In genomic region chr5:31116912-31117311, GRCm38 (mm10) we compare ENCODE assay signal across 30 mouse cellular contexts. TPM values are rescaled to one million over a fixed set of nuclear protein-coding genes. Genes with fewer than 3 reads are reported as not detected.
DNase-seq lines count a peak whose midpoint lies in the region; ATAC-seq lines count a peak whose summit lies in the region.
"Had no signal": no experiment of that assay in that cellular context is flagged by ENCODE, and none has a peak within 500 bp of the region (broad histone marks: within the 10 kb centered on the region; RNA-seq: fewer than 3 reads in every experiment).

No protein-coding gene starts in this region.

- WGBS in limb, embryonic 13.5 days, result 24% methylated on average over 10 of the region's 10 CpGs
- 19% methylated on average over 10 of the region's 10 CpGs for WGBS in limb, embryonic 10.5 days
- WGBS in heart, embryonic 14.5 days, result 5% methylated on average over 10 of the region's 10 CpGs

- H3K27ac ChIP-seq in limb, embryonic 13.5 days, result no peak overlapping the region
- H3K27ac ChIP-seq in limb, embryonic 10.5 days, result no peak overlapping the region
- peak overlapping the region; percentile 12 to 68; a peak in 3 of 4 replicates for H3K27ac ChIP-seq in heart, embryonic 14.5 days (replicated peaks in 1 of 2; ENCODE audit: control insufficient read depth in 1 of 2, insufficient read depth in 1 of 2, low read depth in 2 of 2, low read length in 2 of 2)
- H3K27ac ChIP-seq: forebrain, embryonic 12.5 days; hindbrain, embryonic 12.5 days; left cerebral cortex, adult 2 months; midbrain, embryonic 15.5 days; neural tube, embryonic 15.5 days had no signal

- H3K9me3 ChIP-seq in limb, embryonic 13.5 days, result peaks cover 6% of the 10 kb centered on the region; the same call in 1 of the 2 replicates
- no peaks in the 10 kb centered on the region for H3K9me3 ChIP-seq in limb, embryonic 10.5 days (replicated peaks)
- no peaks in the 10 kb centered on the region for H3K9me3 ChIP-seq in heart, embryonic 14.5 days (ENCODE audit: control insufficient read depth, low read length)
- H3K9me3 ChIP-seq: forebrain, embryonic 12.5 days; hindbrain, embryonic 12.5 days; midbrain, embryonic 15.5 days; neural tube, embryonic 15.5 days had no signal

- H3K27me3 ChIP-seq in limb, embryonic 13.5 days, result peaks cover 17% of the 10 kb centered on the region; the same call in 1 of the 2 replicates
- H3K27me3 ChIP-seq in limb, embryonic 10.5 days (ENCODE audit: low read depth, poor library complexity, severe bottlenecking), result peaks cover 17% of the 10 kb centered on the region
- H3K27me3 ChIP-seq in heart, embryonic 14.5 days (ENCODE audit: control insufficient read depth, insufficient read depth, low read length), result no peaks in the 10 kb centered on the region
- H3K27me3 ChIP-seq: midbrain, embryonic 15.5 days had no signal

- no peak for ATAC-seq in limb, embryonic 13.5 days (ENCODE audit: low FRiP score, low read depth)
- no peak for ATAC-seq in heart, embryonic 14.5 days (ENCODE audit: insufficient number of reproducible peaks, insufficient read depth, low FRiP score, low read depth)
- ATAC-seq: inflammation-experienced regulatory T-cells, adult 6 months; midbrain, embryonic 15.5 days; Patski had no signal

- no peaks in the 10 kb centered on the region for H3K4me1 ChIP-seq in limb, embryonic 13.5 days
- H3K4me1 ChIP-seq in limb, embryonic 10.5 days, result no peaks in the 10 kb centered on the region
- H3K4me1 ChIP-seq in heart, embryonic 14.5 days (ENCODE audit: control insufficient read depth in 2 of 2, insufficient read depth in 2 of 2, low read length in 2 of 2), result peaks cover 4 to 6% of the 10 kb centered on the region in 2 experiments
- H3K4me1 ChIP-seq: forebrain, embryonic 12.5 days; hindbrain, embryonic 12.5 days; midbrain, embryonic 15.5 days; neural tube, embryonic 15.5 days had no signal

- H3K36me3 ChIP-seq in limb, embryonic 13.5 days, result no peaks in the 10 kb centered on the region
- H3K36me3 ChIP-seq in limb, embryonic 10.5 days, result no peaks in the 10 kb centered on the region
- H3K36me3 ChIP-seq in heart, embryonic 14.5 days (ENCODE audit: control insufficient read depth, insufficient read depth, low read length), result no peaks in the 10 kb centered on the region
- H3K36me3 ChIP-seq: forebrain, embryonic 12.5 days; hindbrain, embryonic 12.5 days; midbrain, embryonic 15.5 days; neural tube, embryonic 15.5 days had no signal

- peak; percentile 34 for DNase-seq in gastrocnemius, postnatal 25 days
- no peak for DNase-seq in gastrocnemius, adult 18-20 months (ENCODE audit: low spot score)
- DNase-seq in limb, embryonic 10.5 days (ENCODE audit: low spot score), result no peak
- DNase-seq in frontal cortex, adult 2 months (ENCODE audit: extremely low spot score in 1 of 2, low spot score in 1 of 2), result no peak
- no peak for DNase-seq in kidney, adult 18-20 months
- DNase-seq: adrenal gland, postnatal 14 days; cerebellum, adult 9-11 months; kidney, adult 8-10 months; kidney, postnatal 25 days; left cerebral cortex, postnatal 4 days; lung, adult 18-20 months; right cerebral cortex, postnatal 14 days; thymus, adult 2 months had no signal

- no peak overlapping the region for H3K4me3 ChIP-seq in limb, embryonic 13.5 days
- H3K4me3 ChIP-seq in limb, embryonic 10.5 days, result no peak overlapping the region
- H3K4me3 ChIP-seq in heart, embryonic 14.5 days (ENCODE audit: control insufficient read depth in 1 of 2, insufficient read depth in 1 of 2, low read depth in 1 of 2, low read length in 2 of 2), result peak overlapping the region; percentile 36 to 39
- H3K4me3 ChIP-seq: forebrain, embryonic 12.5 days; hindbrain, embryonic 12.5 days; left cerebral cortex, adult 2 months; midbrain, embryonic 15.5 days; neural tube, embryonic 15.5 days had no signal

- 0 out of 2 replicates have a peak overlapping the region, but pooled peaks have one; percentile 19 for H3K9ac ChIP-seq in limb, embryonic 13.5 days
- peak overlapping the region; percentile 59 for H3K9ac ChIP-seq in heart, embryonic 14.5 days (ENCODE audit: low read length)
- H3K9ac ChIP-seq: forebrain, embryonic 12.5 days; hindbrain, embryonic 12.5 days; midbrain, embryonic 15.5 days; neural tube, embryonic 15.5 days had no signal

- no peak overlapping the region for H3K4me2 ChIP-seq in limb, embryonic 13.5 days (replicated peaks)
- peak overlapping the region; percentile 64 for H3K4me2 ChIP-seq in heart, embryonic 14.5 days (ENCODE audit: low read length)
- H3K4me2 ChIP-seq: forebrain, embryonic 12.5 days; hindbrain, embryonic 12.5 days; liver, embryonic 11.5 days; midbrain, embryonic 15.5 days; neural tube, embryonic 15.5 days had no signal

RNA-seq across cellular contexts. Expression of gene Trim54, which starts 0.4 kb away (rescaled TPM):
- total RNA-seq in gastrocnemius, postnatal 25 days (2021), result 100 to 1,000 TPM; 303 to 342 TPM
- total RNA-seq in gastrocnemius, adult 18-20 months (2021), result 100 to 1,000 TPM; 438 to 512 TPM
- polyA plus RNA-seq in limb, embryonic 13.5 days (2015; fragmentation: Nextera tagmentation; extraction: Ambion mirVana), result 7.2 and 8.1 TPM in 2 replicates
- 0.23 TPM in 1 of 2 replicates, not detected in the other for polyA plus RNA-seq in limb, embryonic 10.5 days (2016; fragmentation: Nextera tagmentation; extraction: Ambion mirVana)
- 7.0 and 9.3 TPM in 2 replicates for polyA plus RNA-seq in heart, embryonic 14.5 days (2014; fragmentation: Nextera tagmentation; extraction: Ambion mirVana)
- 0.64 and 2.0 TPM in 2 replicates for polyA plus RNA-seq in frontal cortex, adult 2 months (2012; rRNA removed)
- total RNA-seq: adrenal gland, postnatal 14 days; left cerebral cortex, postnatal 4 days; megakaryocyte-erythroid progenitor cell, adult 5-6 weeks had no signal
- polyA plus RNA-seq: embryonic facial prominence, embryonic 11.5 days; forebrain, embryonic 12.5 days; inflammation-experienced regulatory T-cells, adult 6 months; midbrain, embryonic 15.5 days; Patski; spleen, adult 2 months; stomach, embryonic 14.5 days had no signal

RNA-seq across cellular contexts. Expression of gene Slc30a3, which starts 8.9 kb away (rescaled TPM):
- under 1 TPM in 1 of 2 experiments, not detected in 1; 0.13 TPM for total RNA-seq in gastrocnemius, postnatal 25 days (2021)
- total RNA-seq in gastrocnemius, adult 18-20 months (2021), result under 1 TPM in 1 of 2 experiments, not detected in 1; 0.09 TPM
- polyA plus RNA-seq in limb, embryonic 13.5 days (2015; fragmentation: Nextera tagmentation; extraction: Ambion mirVana), result 0.38 and 0.57 TPM in 2 replicates
- 0.24 and 0.26 TPM in 2 replicates for polyA plus RNA-seq in limb, embryonic 10.5 days (2016; fragmentation: Nextera tagmentation; extraction: Ambion mirVana)
- 0.26 and 0.43 TPM in 2 replicates for polyA plus RNA-seq in heart, embryonic 14.5 days (2014; fragmentation: Nextera tagmentation; extraction: Ambion mirVana)
- 140 and 173 TPM in 2 replicates for polyA plus RNA-seq in frontal cortex, adult 2 months (2012; rRNA removed)
- total RNA-seq: megakaryocyte-erythroid progenitor cell, adult 5-6 weeks had no signal

RNA-seq across cellular contexts. Expression of gene Dnajc5g, which starts 10.8 kb away (rescaled TPM):
- not detected for total RNA-seq in gastrocnemius, postnatal 25 days (2021)
- total RNA-seq in gastrocnemius, adult 18-20 months (2021), result not detected
- not detected in 2 replicates for polyA plus RNA-seq in limb, embryonic 13.5 days (2015; fragmentation: Nextera tagmentation; extraction: Ambion mirVana)
- polyA plus RNA-seq in limb, embryonic 10.5 days (2016; fragmentation: Nextera tagmentation; extraction: Ambion mirVana), result not detected in 2 replicates
- polyA plus RNA-seq in heart, embryonic 14.5 days (2014; fragmentation: Nextera tagmentation; extraction: Ambion mirVana), result not detected in 2 replicates
- not detected in 2 replicates for polyA plus RNA-seq in frontal cortex, adult 2 months (2012; rRNA removed)
- total RNA-seq: adrenal gland, postnatal 14 days; left cerebral cortex, adult 2 months; left cerebral cortex, postnatal 4 days; megakaryocyte-erythroid progenitor cell, adult 5-6 weeks had no signal
- polyA plus RNA-seq: brain, embryonic 14.5 days; cortical plate, adult 2 months; embryonic facial prominence, embryonic 11.5 days; forebrain, embryonic 12.5 days; hindbrain, embryonic 12.5 days; inflammation-experienced regulatory T-cells, adult 6 months; liver, embryonic 11.5 days; midbrain, embryonic 15.5 days; neural tube, embryonic 15.5 days; Patski; spleen, adult 2 months; stomach, embryonic 14.5 days; thymus, adult 2 months had no signal

RNA-seq across cellular contexts. Expression of gene Ucn, which starts 21.7 kb away (rescaled TPM):
- total RNA-seq in gastrocnemius, postnatal 25 days (2021), result not detected
- not detected for total RNA-seq in gastrocnemius, adult 18-20 months (2021)
- polyA plus RNA-seq in limb, embryonic 13.5 days (2015; fragmentation: Nextera tagmentation; extraction: Ambion mirVana), result not detected in 2 replicates
- polyA plus RNA-seq in limb, embryonic 10.5 days (2016; fragmentation: Nextera tagmentation; extraction: Ambion mirVana), result not detected in 2 replicates
- not detected in 2 replicates for polyA plus RNA-seq in heart, embryonic 14.5 days (2014; fragmentation: Nextera tagmentation; extraction: Ambion mirVana)
- 2.0 and 2.7 TPM in 2 replicates for polyA plus RNA-seq in frontal cortex, adult 2 months (2012; rRNA removed)
- total RNA-seq: adrenal gland, postnatal 14 days; left cerebral cortex, postnatal 4 days; megakaryocyte-erythroid progenitor cell, adult 5-6 weeks had no signal
- polyA plus RNA-seq: brain, embryonic 14.5 days; embryonic facial prominence, embryonic 11.5 days; forebrain, embryonic 12.5 days; gonadal fat pad, adult 2 months; hindbrain, embryonic 12.5 days; inflammation-experienced regulatory T-cells, adult 6 months; liver, embryonic 11.5 days; midbrain, embryonic 15.5 days; neural tube, embryonic 15.5 days; Patski; spleen, adult 2 months; stomach, embryonic 14.5 days; thymus, adult 2 months had no signal

RNA-seq across cellular contexts. Expression of gene Mpv17, which starts 37.1 kb away (rescaled TPM):
- total RNA-seq in gastrocnemius, postnatal 25 days (2021), result 10 to 100 TPM; 22.9 to 25.6 TPM
- 10 to 100 TPM; 18.8 to 22.0 TPM for total RNA-seq in gastrocnemius, adult 18-20 months (2021)
- 68.7 and 69.4 TPM in 2 replicates for polyA plus RNA-seq in limb, embryonic 13.5 days (2015; fragmentation: Nextera tagmentation; extraction: Ambion mirVana)
- polyA plus RNA-seq in limb, embryonic 10.5 days (2016; fragmentation: Nextera tagmentation; extraction: Ambion mirVana), result 54.2 and 66.0 TPM in 2 replicates
- polyA plus RNA-seq in heart, embryonic 14.5 days (2014; fragmentation: Nextera tagmentation; extraction: Ambion mirVana), result 98.9 and 111 TPM in 2 replicates
- polyA plus RNA-seq in frontal cortex, adult 2 months (2012; rRNA removed), result 98.3 and 108 TPM in 2 replicates

Comparison
In these comparisons a context has a peak if more than half of its experiments do, and no peak if none do; other contexts are left out.
1. H3K27ac ChIP-seq: peak in heart, embryonic 14.5 days (2 of 2); none in limb, embryonic 13.5 days (single experiment) and limb, embryonic 10.5 days (single experiment).
2. H3K4me3 ChIP-seq: peak in heart, embryonic 14.5 days (2 of 2); none in limb, embryonic 13.5 days (single experiment) and limb, embryonic 10.5 days (single experiment).
3. RNA of gene Slc30a3, which starts 8.9 kb away (polyA plus RNA-seq): 140 to 173 TPM in frontal cortex, adult 2 months; 0.38 to 0.57 TPM in limb, embryonic 13.5 days, 0.26 to 0.43 TPM in heart, embryonic 14.5 days and 0.24 to 0.26 TPM in limb, embryonic 10.5 days; every median in the first group is over 10 times any median in the second.